Mouse (Mus musculus): Measurements from ENCODE around the gene Msgn1. TPM values are rescaled to one million over a fixed set of nuclear protein-coding genes. Genes with fewer than 3 reads are reported as not detected.

Gene Msgn1
- polyA plus RNA-seq, 1 experiment, result not detected

DNA sequence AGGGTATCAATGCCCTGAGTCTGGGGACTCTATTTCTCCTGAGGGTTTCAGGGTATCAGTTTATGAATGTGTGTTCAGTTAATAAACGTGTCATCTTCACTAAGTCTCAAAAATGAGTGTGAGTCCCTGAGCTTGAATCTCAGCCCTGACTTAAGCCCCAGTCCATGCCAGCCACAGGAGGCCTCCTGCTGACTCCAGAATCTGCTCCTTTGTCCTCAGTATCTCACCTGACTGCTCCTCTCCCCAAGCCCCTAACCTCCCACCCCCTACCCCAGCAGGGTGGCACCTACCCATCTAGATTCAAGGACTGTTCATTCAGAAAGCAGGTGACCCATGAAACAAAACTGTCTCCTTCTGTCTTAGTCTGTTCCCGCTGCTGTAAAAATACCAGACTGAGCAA lies 10.2 kb downstream of the Msgn1 start:
- no peak for DNase-seq (ENCODE audit: low spot score)

DNA sequence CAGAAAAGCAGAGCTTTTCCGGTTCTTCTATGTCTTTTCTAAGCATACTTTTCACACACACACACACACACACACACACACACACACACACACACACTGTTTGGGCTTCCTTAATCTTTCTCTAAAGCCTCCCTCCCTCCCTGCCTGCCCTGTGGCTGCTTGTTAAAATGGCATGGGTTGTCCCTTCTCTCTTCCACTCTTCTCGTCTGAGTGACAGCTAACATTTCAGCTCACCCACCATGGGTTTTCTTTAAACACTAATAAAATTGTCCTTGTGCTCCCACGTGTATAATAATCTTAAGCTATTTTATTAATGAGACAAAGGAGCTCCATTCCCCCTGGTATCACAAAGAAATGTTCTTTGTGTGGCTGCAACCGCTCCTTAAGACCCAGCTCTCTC lies 10.7 kb downstream of the Msgn1 start:
- DNase-seq (ENCODE audit: low spot score), result no peak

DNA sequence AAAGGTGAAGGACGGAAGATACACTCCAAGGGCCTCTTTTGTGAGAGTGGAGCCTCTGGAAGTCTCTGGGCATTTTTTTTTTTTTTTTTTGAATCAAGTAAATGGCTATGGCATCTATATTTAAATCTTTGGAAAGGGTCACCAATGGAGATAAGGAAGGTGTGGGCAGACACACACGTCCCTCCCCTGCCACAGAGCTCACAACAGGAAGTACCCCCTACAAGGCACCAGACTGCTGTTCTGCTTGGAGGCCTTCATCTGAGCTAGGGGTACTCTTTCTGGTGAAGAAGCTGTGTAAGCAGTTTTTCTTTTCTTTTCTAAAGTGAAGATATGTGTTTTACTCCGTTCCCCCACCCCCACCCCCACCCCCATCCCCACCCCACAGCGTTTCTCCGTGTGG lies 11.9 kb downstream of the Msgn1 start:
- no peak for DNase-seq (ENCODE audit: low spot score)

DNA sequence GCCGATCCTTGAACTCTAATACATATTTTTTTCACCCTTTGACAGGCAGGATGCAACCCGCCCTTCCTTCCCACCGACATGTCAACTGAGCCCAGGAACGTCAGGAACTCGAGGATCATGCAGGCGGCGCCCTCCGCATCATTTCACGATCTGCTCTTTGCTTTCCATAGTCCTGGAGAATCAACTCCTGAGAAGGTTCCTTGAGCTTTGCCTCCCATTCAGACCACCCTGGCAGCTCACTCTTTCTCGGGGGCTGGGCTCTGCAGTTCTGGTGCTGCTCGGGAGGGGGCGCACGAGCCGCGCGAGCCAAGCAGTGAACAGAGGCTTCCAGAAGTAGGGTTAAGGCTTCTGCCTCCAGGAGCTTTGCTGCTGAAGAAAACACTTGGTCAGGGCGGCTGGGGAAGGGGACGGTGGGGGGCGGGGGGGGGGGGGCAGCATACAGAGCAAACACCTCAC lies 12.6 kb downstream of the Msgn1 start:
- DNase-seq (ENCODE audit: low spot score), result peak; percentile 60

DNA sequence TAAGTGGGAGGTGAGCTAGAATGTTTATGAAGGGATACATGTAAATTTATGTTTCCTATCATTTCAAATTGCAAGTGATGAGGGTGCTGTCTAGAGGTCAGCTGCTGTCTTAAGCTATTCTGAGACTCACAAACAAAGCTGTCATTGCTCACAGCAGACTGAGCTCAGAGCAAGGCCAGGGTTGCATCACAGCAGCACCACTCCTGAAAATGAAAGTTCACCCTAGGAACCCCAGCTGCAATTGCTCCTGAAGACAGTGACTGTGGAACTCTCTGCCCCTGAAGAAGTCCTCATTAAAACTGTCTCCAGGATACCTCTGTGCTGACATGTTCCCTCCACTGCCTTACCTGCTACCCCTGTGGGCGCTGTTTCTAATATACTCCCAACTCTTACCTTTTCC lies 13.7 kb downstream of the Msgn1 start:
- DNase-seq (ENCODE audit: low spot score), result no peak

DNA sequence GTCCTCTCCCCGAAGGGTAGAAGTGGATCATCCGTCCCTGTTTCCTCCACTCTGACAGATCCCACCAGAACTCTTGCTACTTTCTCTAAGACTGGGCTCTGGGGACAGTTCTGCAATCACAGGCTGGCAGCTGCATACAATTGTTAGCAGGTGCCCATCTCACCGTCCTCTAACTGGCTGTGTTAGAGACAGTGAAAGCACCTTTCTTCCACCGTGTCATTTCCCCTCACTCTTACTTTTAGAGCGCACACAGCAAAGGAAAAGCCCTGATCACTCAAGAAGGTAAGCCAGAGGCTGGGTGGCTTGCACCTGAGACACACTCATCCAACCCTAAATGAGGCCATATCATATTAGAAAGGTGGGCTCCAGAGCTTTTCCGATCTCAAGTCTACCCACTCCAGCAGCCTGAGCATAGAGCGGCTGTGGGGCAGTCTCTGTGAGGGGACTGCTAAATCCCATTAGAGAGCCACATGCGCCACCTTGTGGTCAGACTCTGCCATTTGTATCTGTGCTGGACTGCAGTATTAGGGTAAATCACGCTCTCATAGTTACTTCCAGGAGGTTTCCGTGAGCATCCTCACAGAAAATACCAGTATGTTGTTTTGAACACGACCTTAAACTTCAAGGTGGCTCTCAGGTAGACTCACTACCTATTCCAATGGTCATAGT lies 30.2 kb downstream of the Msgn1 start:
- peak; percentile 53 for DNase-seq (ENCODE audit: low spot score)

DNA sequence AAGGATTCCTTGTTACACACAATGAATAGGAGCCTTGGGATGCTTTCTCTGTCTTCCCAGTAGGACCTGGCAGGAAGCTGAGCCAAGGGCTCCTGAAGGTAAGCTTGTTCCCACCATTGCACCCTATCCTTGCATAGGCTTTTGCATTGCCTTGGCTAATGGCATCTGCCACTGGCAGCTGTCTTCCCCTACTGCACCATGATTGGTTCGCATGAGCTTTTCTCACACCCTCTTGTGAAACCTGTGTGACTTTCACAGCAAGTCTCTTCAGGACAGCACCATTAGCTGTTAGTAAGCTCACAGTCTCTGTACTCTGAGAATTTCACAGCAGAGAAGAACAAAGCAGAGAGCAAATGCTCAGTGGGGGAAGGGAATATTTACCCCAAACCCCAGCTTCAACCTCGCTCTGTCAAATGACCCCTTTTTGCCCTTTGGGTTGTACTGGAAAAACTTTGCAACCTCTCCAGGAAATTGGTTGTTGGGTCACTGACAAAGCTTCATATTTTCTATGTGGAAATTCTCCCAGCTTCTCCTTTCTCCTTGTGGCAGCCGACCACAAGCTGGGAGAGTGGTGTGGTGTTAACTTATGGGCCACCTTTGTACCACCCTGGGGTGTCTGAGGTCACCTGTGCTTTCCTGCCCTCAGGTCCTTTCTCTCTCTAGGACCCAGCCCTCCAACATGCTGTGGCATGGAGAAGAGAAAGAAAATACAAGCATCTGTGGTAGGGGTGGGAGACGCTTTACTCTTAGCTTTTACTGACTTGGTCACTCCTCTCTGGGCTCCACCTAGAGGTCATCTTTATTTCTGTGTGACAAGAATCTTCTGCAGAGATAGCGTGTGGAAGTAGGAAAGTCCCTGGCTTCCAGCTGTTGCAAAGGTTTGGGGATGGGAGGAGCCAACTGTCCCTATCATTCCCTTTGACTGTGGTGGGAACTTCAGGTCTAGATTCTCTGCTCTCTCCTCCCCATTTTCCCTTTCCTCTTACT lies 31.1 kb downstream of the Msgn1 start:
- no peak for DNase-seq (ENCODE audit: low spot score)

DNA sequence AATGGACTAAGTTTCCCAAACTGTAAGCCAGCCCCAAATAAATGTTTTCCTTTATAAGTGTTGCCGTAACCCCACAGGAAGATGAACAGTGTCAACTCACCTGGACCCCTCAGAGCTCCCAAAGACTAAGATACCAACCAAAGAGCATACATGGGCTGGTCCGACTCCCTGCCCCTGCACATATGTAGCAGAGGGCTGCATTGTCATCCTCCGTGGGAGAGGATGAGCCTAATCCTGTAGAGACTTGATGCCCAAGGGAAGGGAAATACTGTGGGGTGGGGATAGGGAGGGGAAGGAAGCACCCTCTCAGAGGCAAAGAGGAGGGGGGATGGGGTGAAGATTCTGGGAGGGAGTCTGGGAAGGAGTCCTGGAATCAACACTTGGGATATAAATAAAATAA lies 50.1 kb downstream of the Msgn1 start:
- DNase-seq (ENCODE audit: low spot score), result no peak

Other genes starting within 250 kb of the Msgn1 start
- 2.9 and 3.0 TPM in 2 replicates for gene Kcns3, start 57.9 kb downstream of the Msgn1 start, polyA plus RNA-seq (2012; rRNA removed)
- gene Gen1, start 56.8 kb upstream of the Msgn1 start, polyA plus RNA-seq (2012; rRNA removed), result 0.52 and 0.77 TPM in 2 replicates
- 40.1 and 41.7 TPM in 2 replicates for gene Smc6, start 56.9 kb upstream of the Msgn1 start, polyA plus RNA-seq (2012; rRNA removed)
- 0.17 and 0.31 TPM in 2 replicates for gene Vsnl1, start 227.6 kb upstream of the Msgn1 start, polyA plus RNA-seq (2012; rRNA removed)
- gene Rad51ap2, start 247.1 kb upstream of the Msgn1 start, polyA plus RNA-seq (2012; rRNA removed), result not detected in 2 replicates